8 mouse cellular contexts compared by ENCODE assay signal in genomic region chr15:37031334-37032150, GRCm38 (mm10). TPM values are rescaled to one million over a fixed set of nuclear protein-coding genes. Genes with fewer than 3 reads are reported as not detected.
DNase-seq lines count a peak whose midpoint lies in the region; ATAC-seq and TF ChIP-seq lines count a peak whose summit lies in the region.

No protein-coding gene starts in this region.

- H3K4me2 ChIP-seq in midbrain, embryonic 16.5 days (ENCODE audit: low read length): no peak overlapping the region

- H3K36me3 ChIP-seq in midbrain, embryonic 16.5 days (ENCODE audit: control insufficient read depth, insufficient read depth, low read length): no peaks in the 10 kb centered on the region
- no peaks in the 10 kb centered on the region for H3K36me3 ChIP-seq in heart, adult 2 months (ENCODE audit: control insufficient read depth, insufficient read depth, low read length)

- H3K27me3 ChIP-seq in midbrain, embryonic 16.5 days (ENCODE audit: control insufficient read depth, insufficient read depth, low read depth, low read length): no peaks in the 10 kb centered on the region
- no peaks in the 10 kb centered on the region for H3K27me3 ChIP-seq in heart, adult 2 months (ENCODE audit: control insufficient read depth, insufficient read depth, low read length)

- H3K4me1 ChIP-seq in midbrain, embryonic 16.5 days (ENCODE audit: control insufficient read depth, insufficient read depth, low read length): peaks cover under 1% of the 10 kb centered on the region; the same call in 1 of the 2 replicates
- H3K4me1 ChIP-seq in heart, adult 2 months (ENCODE audit: control insufficient read depth, insufficient read depth, low read length): peaks cover 2% of the 10 kb centered on the region; the same call in 1 of the 2 replicates

- no peak overlapping the region for H3K27ac ChIP-seq in midbrain, embryonic 16.5 days (ENCODE audit: low read length)
- no peak overlapping the region for H3K27ac ChIP-seq in heart, adult 2 months

- TF ChIP-seq CTCF in heart, adult 2 months (IDR thresholded peaks at IDR 0.05): no peak

- TF ChIP-seq POLR2A in heart, adult 2 months (IDR thresholded peaks at IDR 0.05; ENCODE audit: insufficient read depth, low read depth, low read length): no peak

- TF ChIP-seq EP300 in heart, adult 2 months (IDR thresholded peaks at IDR 0.05; ENCODE audit: insufficient read depth, low read depth, low read length): no peak

- 0 out of 2 replicates have a peak, but pooled peaks have one; percentile 48 for ATAC-seq in midbrain, embryonic 16.5 days

- H3K9me3 ChIP-seq in midbrain, embryonic 16.5 days (replicated peaks; ENCODE audit: control insufficient read depth, low read length, poor library complexity, severe bottlenecking): no peaks in the 10 kb centered on the region

- no peak overlapping the region for H3K4me3 ChIP-seq in midbrain, embryonic 16.5 days (ENCODE audit: low read depth, low read length)
- H3K4me3 ChIP-seq in heart, adult 2 months: no peak overlapping the region

- DNase-seq in heart, adult 11 months: peak; percentile 79
- DNase-seq in heart, postnatal 36 days: no peak
- DNase-seq in ZHBTc4 (ENCODE audit: low read depth, low spot score): peak; percentile 82
- peak; percentile 74 to 88 for DNase-seq in layer of hippocampus, adult 8-10 months (ENCODE audit: low spot score in 2 of 2)
- no peak for DNase-seq in spleen, postnatal 36 days (ENCODE audit: low spot score in 2 of 2)
- no peak for DNase-seq in heart, adult 2 months
- DNase-seq in T-cell, adult 2 months (ENCODE audit: low spot score): no peak

- H3K9ac ChIP-seq in midbrain, embryonic 16.5 days (ENCODE audit: low read depth, low read length): no peak overlapping the region
- H3K9ac ChIP-seq in heart, adult 2 months (ENCODE audit: low read depth, low read length): no peak overlapping the region

- intact Hi-C loops in heart, postnatal 36 days (cut with DNase I): no loop called here
- intact Hi-C loops in heart, adult 2 months (cut with DNase I): no loop called here

- WGBS in midbrain, embryonic 16.5 days: 30% methylated on average over 6 of the region's 6 CpGs
- 40% methylated on average over 6 of the region's 6 CpGs for WGBS in heart, adult 2 months

- H3K79me2 ChIP-seq in heart, adult 2 months (replicated peaks; ENCODE audit: control insufficient read depth, insufficient read depth, low read length): no peaks in the 10 kb centered on the region

RNA-seq across cellular contexts. Expression of gene Zfp706, which starts 24.0 kb away (rescaled TPM):
- 100 to 1,000 TPM; 217 to 238 TPM for total RNA-seq in heart, postnatal 36 days (2021)
- 100 to 1,000 TPM; 229 to 299 (median 248) TPM for total RNA-seq in layer of hippocampus, adult 8-10 months (2022)
- 495 and 501 TPM in 2 replicates for polyA plus RNA-seq in midbrain, embryonic 16.5 days (2015; fragmentation: Nextera tagmentation; extraction: Ambion mirVana)
- 100 to 1,000 TPM; 205 to 240 TPM for total RNA-seq in heart, adult 2 months (2021)
- 61.1 and 80.2 TPM in 2 replicates for polyA plus RNA-seq in heart, adult 2 months (2012; rRNA removed)

Comparison
In these comparisons a context has a peak if more than half of its experiments do, and no peak if none do; other contexts are left out.
1. DNase-seq: peak in heart, adult 11 months (single experiment), ZHBTc4 (single experiment) and layer of hippocampus, adult 8-10 months (2 of 2); none in heart, postnatal 36 days (0 of 2), spleen, postnatal 36 days (0 of 2), heart, adult 2 months (0 of 2) and T-cell, adult 2 months (single experiment).